Mouse (Mus musculus): Measurements from ENCODE around the gene Ggct.

- TF ChIP-seq CTCF (IDR thresholded peaks at IDR 0.05; ENCODE audit: borderline replicate concordance, control insufficient read depth, extremely low read depth, insufficient read depth, low read length, poor library complexity) (no peak), POLR2A (IDR thresholded peaks at IDR 0.05; ENCODE audit: control insufficient read depth, extremely low read depth, insufficient read depth, low read length, poor library complexity) (no peak)
Measured at GRCm38 (mm10) chr6:54933216-54933615, 59.5 kb downstream of the Ggct start.
